Mouse (Mus musculus): Measurements from ENCODE around the gene Gadl1. TPM values are rescaled to one million over a fixed set of nuclear protein-coding genes. Genes with fewer than 3 reads are reported as not detected.

The Gadl1 gene
- total RNA-seq, 2 experiments from 2014 or later: 0.63 to 1.4 TPM

DNA sequence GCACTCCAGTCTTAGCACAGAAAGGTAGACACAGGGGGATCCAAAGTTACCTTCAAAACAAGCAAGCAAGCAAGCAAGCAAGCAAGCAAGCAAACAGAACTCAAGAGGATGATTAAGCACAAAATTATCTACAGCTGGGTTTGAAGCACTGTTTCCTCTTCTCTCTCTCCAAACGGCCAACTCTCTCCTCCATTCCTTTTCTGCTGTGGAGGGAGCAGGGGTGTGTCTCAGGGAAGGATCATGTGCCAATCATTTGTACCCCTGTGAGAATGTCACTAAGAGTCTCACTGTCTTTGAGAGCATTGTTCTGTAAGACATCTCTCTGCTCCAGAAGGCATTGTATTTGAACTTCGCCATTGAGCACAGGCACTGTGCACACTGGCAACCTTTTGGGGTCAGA lies 27.1 kb downstream of the Gadl1 start:
- DNase-seq: no peak

- DNase-seq: no peak
These were observed 28.7 kb downstream of the Gadl1 start for GRCm38 (mm10) chr9:115937915-115938314.

DNA sequence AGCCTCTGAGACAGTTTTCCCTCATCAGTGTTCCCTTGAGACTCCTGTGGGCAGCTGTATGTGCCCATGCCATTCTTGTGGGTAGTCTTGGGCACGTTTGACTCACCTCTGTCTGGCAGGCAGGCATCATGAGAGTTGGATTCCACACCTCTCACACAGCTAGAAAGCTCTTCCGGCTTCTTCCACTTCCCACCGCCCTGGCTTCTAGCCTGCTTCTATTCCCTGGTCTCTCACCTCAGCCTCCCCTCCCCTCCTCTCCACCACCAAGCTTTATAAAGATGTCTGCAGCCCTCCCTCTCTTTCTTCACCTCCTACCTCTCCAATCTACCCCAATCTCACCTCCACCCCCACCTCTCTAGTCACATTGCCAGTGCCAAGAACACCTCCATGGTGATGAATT lies 30.2 kb downstream of the Gadl1 start:
- DNase-seq: no peak

GRCm38 (mm10) chr9:115941171-115941570 lies 31.9 kb downstream of the Gadl1 start:
- DNase-seq: peak; percentile 43

GRCm38 (mm10) chr9:115942486-115942885 lies 33.2 kb downstream of the Gadl1 start:
- DNase-seq: no peak

- DNase-seq: no peak
These were observed 33.7 kb downstream of the Gadl1 start for GRCm38 (mm10) chr9:115942989-115943388.

- DNase-seq: no peak
These were observed 34.5 kb downstream of the Gadl1 start for GRCm38 (mm10) chr9:115943577-115944320.

- no peak for DNase-seq
These were observed 55.8 kb downstream of the Gadl1 start for GRCm38 (mm10) chr9:115965056-115965455.

GRCm38 (mm10) chr9:115966116-115966515 lies 56.9 kb downstream of the Gadl1 start:
- DNase-seq: peak; percentile 46

DNA sequence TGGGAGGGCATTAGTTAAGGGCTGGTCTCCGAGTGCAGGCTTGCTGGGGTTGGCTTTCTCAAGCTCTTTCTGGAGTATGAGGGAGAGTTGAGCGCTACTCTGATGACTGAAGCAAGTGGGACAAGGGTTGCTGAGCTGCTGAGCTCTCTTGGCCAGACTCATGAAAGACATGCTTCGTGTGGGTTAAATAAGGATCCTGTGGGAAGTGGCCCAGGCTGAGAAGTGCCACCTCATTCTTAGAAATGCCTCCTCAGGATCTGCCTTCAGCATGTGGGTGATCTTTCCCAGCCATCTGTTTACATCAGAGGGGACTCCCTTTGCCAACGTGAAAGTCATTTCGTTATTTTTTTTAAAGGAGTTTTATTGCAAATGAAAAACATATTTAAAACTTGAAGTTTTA lies 57.5 kb downstream of the Gadl1 start:
- DNase-seq: no peak

- no peak for DNase-seq
These were observed 58.4 kb downstream of the Gadl1 start for GRCm38 (mm10) chr9:115967638-115968037.

- DNase-seq: no peak
These were observed 67.6 kb downstream of the Gadl1 start for GRCm38 (mm10) chr9:115976901-115977300.

GRCm38 (mm10) chr9:115977598-115978240 lies 68.5 kb downstream of the Gadl1 start:
- peak; percentile 38 for DNase-seq

GRCm38 (mm10) chr9:115978478-115978877 lies 69.2 kb downstream of the Gadl1 start:
- DNase-seq: no peak

GRCm38 (mm10) chr9:115990661-115991060 lies 81.4 kb downstream of the Gadl1 start:
- no peak for DNase-seq

- no peak for DNase-seq
These were observed 85.5 kb downstream of the Gadl1 start for GRCm38 (mm10) chr9:115994772-115995171.

- no peak for DNase-seq
These were observed 86.8 kb downstream of the Gadl1 start for GRCm38 (mm10) chr9:115995856-115996560.

- DNase-seq: no peak
These were observed 89.1 kb downstream of the Gadl1 start for GRCm38 (mm10) chr9:115998383-115998782.

DNA sequence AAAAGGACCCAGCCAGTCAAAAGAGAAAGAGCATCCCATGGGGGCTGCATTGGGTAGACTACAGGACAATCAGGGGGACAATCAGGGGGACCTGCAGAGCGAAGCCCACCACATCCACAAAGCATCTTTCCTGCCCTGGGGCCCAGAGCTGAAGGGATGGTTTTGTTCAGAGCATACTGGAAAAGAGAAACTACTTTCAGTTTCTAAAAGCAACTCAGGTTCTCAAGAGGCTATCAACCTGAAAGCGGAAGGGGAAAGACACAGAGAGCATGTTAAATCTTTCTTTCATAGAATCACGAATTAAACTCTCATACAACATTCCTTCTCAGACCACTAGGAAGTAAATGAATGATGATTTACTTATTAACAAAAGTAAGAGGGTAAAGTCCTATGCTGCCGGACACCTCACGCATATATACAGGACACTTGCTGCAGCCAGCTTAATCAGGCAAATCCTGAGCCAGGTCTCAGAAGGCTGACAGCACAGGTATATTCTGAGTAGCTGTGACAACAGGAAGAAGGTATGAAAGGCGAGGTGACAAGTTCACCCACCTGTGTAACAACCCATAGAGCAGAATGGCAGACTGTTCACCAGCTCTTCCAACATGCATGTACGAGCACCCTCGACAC lies 90.2 kb downstream of the Gadl1 start:
- DNase-seq: no peak

DNA sequence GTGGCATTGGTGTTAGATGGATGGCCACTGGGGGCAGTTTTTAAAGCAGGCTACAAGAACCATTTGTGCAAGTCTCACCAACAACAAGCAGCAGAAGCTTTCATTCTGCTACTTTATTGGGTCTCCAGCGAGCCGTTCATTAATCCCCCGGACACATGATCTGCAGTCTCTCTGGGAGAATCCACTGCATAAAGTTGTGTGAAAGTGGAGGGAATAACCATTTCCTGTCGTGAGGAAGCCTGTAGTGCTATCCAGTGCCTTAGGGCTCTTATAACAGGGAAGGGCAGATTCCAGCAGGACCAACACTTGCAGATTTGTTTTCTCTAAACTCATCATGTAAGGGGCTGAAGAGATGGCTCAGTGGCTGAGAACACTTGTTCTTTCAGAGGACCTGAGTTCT lies 104.7 kb downstream of the Gadl1 start:
- no peak for DNase-seq

GRCm38 (mm10) chr9:116016221-116016620 lies 107.0 kb downstream of the Gadl1 start:
- peak; percentile 19 for DNase-seq

GRCm38 (mm10) chr9:116017091-116017490 lies 107.8 kb downstream of the Gadl1 start:
- peak; percentile 32 for DNase-seq

GRCm38 (mm10) chr9:116018586-116018985 lies 109.3 kb downstream of the Gadl1 start:
- no peak for DNase-seq

All from adrenal gland, postnatal 10 days (tissue).